Mouse (Mus musculus) embryonic fibroblast, embryonic 13.5 days (primary cell): ENCODE data around the gene Pik3r2.

Experiments used
- CTCF ChIP-seq: IDR thresholded peaks from 2 replicates; pipeline ENCODE4 v1.5.1; 2011; ENCODE audit warnings: mild to moderate bottlenecking, control low read depth, low read length, moderate library complexity, borderline replicate concordance; ENCODE audit not compliant: insufficient read depth
- POLR2A ChIP-seq: IDR thresholded peaks from 2 replicates; pipeline ENCODE4 v1.6.1; 2011; ENCODE audit warnings: low read depth, mild to moderate bottlenecking, control low read depth, low read length, moderate library complexity

- TF ChIP-seq CTCF (peak; percentile 75), POLR2A (no peak)
Observed at GRCm38 (mm10) chr8:70763354-70763753, 13.2 kb downstream of the Pik3r2 start.
